Mouse (Mus musculus): ENCODE results near the gene Msi2. TPM values are rescaled to one million over a fixed set of nuclear protein-coding genes. Genes with fewer than 3 reads are reported as not detected.

Msi2 gene
- polyA plus RNA-seq, 1 experiment, result 6.7 TPM

DNA sequence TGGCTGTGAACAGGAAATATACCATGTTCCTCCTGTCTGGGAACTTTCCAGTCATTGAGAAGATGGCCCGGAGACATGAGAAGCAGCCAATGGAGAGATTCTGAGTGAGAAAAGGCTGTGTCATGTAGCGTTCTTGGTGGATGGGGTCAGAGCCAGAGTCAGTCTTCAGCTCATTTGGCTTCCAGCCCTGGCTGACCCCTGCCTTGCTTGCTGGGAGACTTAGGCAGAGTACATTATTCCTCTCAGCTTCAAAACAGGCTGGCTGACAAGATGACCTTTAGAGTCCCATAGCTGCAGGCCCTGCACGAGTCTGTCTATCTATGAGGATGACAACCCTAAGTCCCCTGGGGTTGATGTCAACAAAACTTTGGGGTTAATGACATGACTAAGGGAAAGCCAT, 348.4 kb downstream of the Msi2 start:
- no peak for DNase-seq (ENCODE audit: low read depth, low spot score)
- 64% methylated on average over 3 of the region's 3 CpGs for WGBS

GRCm38 (mm10) chr11:88367501-88367900, 350.8 kb downstream of the Msi2 start:
- WGBS, result 86% methylated on average over 4 of the region's 4 CpGs
- no peak for DNase-seq (ENCODE audit: low read depth, low spot score)

DNA sequence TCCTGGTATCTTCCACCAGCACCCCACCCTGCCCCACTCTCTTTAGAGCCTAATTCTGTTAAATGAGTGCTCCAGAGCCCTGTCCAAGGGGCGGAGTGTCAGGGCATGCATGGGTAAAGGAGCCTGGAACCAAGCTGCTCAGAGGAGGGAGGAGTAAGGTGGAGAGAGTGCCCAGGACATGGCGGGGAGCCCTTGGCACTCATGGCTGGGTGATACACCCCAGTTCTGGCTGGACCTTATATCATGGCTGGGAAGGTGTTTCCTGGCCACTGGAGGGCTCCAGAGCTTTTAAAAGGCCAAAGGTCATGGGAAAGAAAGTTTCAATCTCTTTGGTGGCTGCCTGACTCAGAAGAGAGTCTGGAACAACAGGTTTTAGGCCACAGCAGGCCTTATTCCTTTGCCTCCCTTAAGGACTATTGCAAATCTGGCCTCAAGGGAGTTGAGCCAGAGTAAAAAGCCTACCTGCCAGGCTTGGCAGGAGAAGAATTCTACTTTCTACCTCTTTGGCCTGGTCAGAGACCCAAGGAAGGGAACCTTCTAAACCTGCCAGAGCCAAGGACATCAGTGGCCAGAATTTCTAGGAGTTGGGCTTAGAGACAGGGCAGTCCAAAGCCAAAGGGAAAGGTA, 352.3 kb downstream of the Msi2 start:
- WGBS, result 61% methylated on average over 2 of the region's 2 CpGs
- no peak for DNase-seq (ENCODE audit: low read depth, low spot score)

- 95% methylated on average over 3 of the region's 3 CpGs for WGBS
- no peak for DNase-seq (ENCODE audit: low read depth, low spot score)
Observed at GRCm38 (mm10) chr11:88364231-88364630, 354.1 kb downstream of the Msi2 start.

- 82% methylated on average over 14 of the region's 14 CpGs for WGBS
Observed at GRCm38 (mm10) chr11:88363481-88363880, 354.8 kb downstream of the Msi2 start.

GRCm38 (mm10) chr11:88359736-88360135, 358.6 kb downstream of the Msi2 start:
- 82% methylated on average over 7 of the region's 7 CpGs for WGBS
- DNase-seq (ENCODE audit: low read depth, low spot score), result no peak

More at GRCm38 (mm10) chr11:88363481-88363880, 354.8 kb downstream of the Msi2 start:
- DNase-seq (ENCODE audit: low read depth, low spot score), result no peak

DNA sequence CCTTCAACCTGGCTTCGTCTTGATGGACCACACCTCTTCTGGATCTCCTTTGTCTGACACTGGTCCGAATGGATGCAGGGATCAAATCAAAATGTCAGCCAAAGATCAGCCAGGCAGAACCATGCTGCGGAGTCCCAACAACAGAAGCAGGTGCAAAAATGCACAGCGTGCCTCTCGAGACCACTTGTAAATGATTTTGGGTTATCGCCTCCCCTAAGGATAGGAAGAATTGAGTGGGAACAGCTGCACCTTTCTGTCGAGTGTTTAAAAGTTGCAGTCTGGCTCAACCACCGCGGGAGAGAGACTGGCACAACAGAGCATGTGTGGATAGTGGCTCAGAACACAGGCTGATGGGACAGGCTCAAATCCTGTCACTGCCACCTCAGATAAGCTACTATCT, 361.0 kb downstream of the Msi2 start:
- WGBS, result 74% methylated on average over 9 of the region's 9 CpGs
- no peak for DNase-seq (ENCODE audit: low read depth, low spot score)

DNA sequence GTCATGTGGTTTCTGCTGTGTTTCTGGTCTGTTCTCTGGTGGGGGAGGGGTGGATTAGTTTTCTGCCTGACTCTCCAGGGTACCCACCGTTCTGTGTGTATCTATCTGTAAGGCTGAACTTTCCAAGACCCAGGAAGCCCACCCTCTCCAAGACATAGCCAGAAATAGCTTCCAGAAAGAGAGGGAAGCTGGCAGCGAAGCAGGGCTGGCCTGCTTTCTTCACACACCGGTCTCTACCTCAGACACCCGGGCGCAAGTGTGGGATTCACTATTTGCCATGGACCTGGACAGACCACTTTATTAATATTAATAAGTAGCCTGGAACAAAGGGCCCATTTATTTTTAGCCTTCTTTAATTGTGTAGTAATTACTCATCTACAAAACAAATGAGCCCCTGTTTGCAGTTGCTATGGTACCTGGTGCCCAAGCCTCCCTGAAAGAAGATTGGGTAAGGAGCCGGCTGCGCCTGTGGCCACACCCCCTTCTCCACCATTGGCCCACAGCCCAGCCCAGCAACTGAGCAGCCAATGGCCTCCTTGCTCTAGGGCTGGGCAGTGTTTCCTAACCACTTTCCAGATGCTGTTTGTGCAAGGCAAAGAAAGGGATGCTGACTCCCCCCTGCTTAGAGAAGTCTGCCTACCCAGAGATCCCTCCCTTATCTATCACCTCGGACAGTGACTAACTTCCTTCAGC, 361.6 kb downstream of the Msi2 start:
- no peak for DNase-seq (ENCODE audit: low read depth, low spot score)
- WGBS, result 68% methylated on average over 8 of the region's 8 CpGs

- WGBS, result 61% methylated on average over 12 of the region's 12 CpGs
- DNase-seq (ENCODE audit: low read depth, low spot score), result no peak
Observed at GRCm38 (mm10) chr11:88356016-88356415, 362.3 kb downstream of the Msi2 start.

DNA sequence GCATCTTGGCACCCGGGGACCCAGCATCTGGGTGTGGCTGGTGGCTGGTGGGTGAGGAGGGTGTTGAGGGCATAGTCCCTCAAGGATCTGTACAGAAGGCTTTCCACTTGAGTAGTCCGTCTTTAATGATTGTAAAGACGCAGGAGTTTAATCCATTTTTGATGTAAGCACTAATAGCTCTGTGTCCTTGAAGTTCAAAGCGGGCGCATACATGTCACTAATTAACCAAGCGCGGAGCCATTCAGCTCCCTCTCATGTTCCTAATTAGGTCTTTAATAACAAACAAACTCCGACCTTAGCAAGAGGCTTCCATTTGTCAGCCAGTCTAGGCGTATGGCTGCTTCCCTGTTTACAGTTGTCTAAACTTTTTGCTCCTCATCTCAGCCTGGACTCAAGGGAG, 363.5 kb downstream of the Msi2 start:
- WGBS, result 87% methylated on average over 9 of the region's 9 CpGs
- no peak for DNase-seq (ENCODE audit: low read depth, low spot score)

DNA sequence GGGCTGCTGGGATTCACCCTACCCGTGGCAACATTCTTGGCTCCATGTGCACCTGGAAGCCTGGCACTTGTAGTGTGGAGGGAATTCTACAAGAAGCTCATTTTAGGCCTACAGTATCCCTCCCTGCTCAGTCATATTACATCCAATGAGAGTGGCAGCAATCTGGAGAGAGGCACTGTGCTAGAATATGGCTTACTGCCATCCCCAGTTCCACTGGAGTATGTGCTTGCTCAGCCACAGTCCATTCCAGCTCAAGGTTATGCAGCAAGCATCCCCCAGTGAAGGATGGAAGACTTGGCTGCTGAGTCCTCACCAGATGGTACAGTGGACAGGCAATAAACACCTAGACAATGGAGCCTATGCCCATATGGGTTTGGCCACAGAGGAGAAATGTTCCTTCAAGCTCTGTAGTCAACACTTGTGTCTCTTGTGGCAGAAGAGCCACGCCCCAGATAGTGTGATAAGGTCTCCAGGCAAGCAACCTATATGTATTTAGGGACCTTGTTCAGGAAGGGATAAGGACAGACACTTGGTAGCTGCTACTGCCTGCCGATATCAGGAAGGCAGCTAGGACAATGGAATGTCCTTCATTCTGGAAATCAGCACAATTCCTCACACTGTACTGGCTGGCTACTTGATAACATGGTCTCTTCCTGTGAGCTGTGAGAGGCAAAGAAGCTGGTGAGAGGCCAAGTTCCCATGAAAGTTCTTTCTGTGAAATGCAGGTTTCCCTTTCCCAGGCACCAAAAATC, 366.4 kb downstream of the Msi2 start:
- DNase-seq (ENCODE audit: low read depth, low spot score), result no peak
- WGBS, result 72% methylated on average over 3 of the region's 3 CpGs

DNA sequence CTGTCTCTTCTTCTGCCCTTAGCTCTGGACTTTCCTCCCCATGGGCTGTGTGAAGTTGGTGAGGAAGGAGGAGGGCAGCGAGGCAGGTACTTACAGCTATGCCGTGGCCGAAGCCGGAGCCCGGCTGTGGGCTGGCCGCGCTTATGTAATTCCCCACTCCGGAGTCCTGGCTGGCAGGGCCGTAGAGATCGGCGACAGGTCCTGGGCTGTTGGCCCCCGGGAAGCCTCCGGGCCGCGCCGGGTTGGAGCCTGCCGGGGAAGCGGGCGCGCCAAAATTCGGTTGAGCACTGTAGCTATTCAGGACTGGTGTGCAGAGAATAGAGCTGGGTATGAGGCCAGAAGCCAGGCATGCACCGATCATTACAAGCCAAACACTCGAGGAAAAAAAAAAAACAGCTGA, 369.6 kb downstream of the Msi2 start:
- WGBS, result 88% methylated on average over 23 of the region's 23 CpGs
- no peak for DNase-seq (ENCODE audit: low read depth, low spot score)

- WGBS, result 91% methylated on average over 3 of the region's 3 CpGs
- no peak for DNase-seq (ENCODE audit: low read depth, low spot score)
Observed at GRCm38 (mm10) chr11:88348056-88348455, 370.3 kb downstream of the Msi2 start.

DNA sequence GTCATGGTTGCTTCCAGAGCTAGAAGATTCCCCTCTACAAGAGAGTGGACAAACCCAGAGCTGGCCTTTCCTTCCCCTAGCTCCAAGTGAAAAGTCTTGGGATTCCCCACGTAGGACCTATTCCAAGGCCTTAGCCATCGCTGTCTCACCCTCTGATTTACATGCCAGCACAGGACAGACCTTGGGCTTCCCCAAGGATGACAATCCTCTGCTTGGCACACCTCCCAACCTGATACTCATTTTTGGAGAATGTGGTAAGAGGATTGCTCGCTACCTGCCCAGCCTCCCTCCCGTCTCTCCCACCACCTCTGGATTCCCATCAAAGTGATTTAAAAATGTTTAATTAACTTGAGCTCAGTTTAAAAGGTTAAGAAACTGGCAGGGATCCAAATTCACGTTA, 372.2 kb downstream of the Msi2 start:
- no peak for DNase-seq (ENCODE audit: low read depth, low spot score)
- WGBS, result 71% methylated on average over 5 of the region's 5 CpGs

DNA sequence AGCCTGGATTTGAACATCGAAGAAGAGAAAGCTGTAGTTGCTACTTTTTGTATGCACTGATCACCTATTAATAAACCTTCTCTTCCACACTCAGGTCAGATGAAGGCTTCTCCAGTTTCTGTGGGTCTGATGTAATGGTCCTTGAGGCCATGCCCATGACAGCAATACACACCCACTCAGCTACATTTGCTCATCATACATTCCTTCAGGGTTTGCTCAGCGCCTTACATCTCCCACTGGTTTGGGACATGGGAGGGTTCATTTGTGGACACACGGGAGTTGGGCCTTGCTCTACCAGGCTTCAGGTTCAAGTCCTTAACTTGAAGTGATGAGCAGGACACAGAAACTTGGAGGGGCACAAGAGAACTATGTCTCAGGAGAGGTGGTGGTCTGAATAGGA, 380.4 kb downstream of the Msi2 start:
- WGBS, result 93% methylated on average over 3 of the region's 3 CpGs
- DNase-seq (ENCODE audit: low read depth, low spot score), result no peak

DNA sequence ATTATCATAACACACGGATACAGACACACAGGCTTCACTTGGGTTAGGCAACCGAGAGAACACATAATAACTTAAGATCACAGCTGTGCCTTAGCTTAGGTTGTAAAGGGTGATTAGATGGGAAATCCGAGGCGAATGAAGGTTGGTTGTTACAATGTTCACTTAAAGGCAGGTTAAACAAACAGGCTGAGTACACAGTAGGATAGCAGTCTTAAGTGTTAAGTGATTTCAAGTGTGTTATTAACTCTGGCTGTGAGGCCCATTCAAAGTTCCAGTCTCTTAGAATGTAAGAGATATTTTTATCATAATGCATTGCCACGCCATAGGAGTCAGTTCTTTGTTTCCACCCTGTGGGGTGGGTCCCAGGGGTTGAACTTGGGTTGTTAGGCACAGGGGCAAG, 383.4 kb downstream of the Msi2 start:
- DNase-seq (ENCODE audit: low read depth, low spot score), result no peak
- WGBS, result 26% methylated on average over 5 of the region's 5 CpGs

DNA sequence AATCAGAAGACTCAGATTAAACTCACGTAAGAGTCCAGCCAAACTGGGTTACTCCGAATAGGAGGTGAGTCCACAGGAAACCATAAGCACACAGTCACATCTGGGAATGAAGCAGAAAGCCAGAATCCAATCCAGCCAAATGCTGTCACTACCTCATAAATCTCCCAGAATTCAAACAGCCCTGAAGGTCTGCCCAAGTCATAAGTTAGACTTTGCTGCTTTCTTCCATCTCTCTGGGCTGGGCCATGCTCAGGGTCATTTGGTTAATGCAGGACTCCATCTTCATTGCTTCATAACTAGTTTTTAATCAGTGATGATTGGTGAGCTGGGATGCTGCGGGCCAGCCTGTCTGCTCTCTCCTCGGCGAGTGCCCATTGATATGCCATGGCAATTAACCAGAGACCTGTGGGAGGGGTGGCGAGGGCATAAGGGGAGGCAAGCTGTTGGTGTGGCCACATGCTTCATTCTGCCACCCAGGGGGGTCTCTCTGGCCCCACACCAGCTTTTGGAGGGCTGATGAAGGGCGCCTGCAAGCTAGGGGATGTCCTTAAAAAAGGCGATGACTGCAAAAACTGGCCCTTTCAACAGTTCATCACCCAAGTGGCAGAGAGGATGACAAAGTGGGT, 385.9 kb downstream of the Msi2 start:
- DNase-seq (ENCODE audit: low read depth, low spot score), result no peak
- WGBS, result 93% methylated on average over 8 of the region's 8 CpGs

- DNase-seq (ENCODE audit: low read depth, low spot score), result no peak
- 94% methylated on average over 8 of the region's 8 CpGs for WGBS
Observed at GRCm38 (mm10) chr11:88331722-88332121, 386.6 kb downstream of the Msi2 start.

GRCm38 (mm10) chr11:88330799-88331198, 387.5 kb downstream of the Msi2 start:
- 17% methylated on average over 11 of the region's 11 CpGs for WGBS
- peak; percentile 25 for DNase-seq (ENCODE audit: low read depth, low spot score)

DNA sequence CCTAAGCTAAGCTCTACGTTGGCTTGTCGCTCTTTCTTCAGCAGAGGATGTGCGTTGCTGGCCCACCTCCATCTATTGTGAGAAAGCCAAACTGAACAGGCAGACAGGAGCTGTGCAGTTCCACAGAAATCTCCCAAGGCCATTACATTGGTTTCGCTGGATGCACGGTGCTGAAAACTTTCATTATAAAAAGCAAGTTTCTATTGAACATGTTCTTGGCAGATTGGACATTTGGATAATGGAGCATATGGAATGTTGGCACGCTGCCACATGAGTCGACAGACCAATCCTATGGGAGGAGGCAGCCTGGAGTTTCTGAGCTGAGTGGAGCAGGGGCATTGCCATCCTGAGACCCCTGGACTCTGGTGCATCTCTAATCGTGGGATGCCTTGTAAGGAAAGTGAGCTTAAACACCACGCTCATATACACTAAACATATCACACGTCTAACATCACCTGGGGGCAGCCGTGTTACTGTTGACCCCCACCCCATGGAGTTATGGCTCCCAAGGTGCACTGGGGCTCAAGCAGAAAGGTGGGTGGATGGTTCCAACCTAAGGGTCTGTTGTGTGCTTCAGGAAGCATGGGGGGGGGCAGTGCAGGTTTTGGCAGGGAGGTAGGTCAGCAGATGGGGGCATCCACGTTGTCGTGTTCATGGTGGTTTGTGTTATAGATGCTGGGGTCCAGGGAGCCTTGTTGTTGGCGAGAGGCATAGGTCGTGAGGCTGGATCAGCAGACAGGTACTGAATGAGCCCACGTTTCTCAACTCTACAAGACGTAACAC, 389.3 kb downstream of the Msi2 start:
- 76% methylated on average over 17 of the region's 17 CpGs for WGBS
- DNase-seq (ENCODE audit: low read depth, low spot score), result no peak
